Mouse (Mus musculus) lung, embryonic 14.5 days (tissue): ENCODE results near the gene Pdlim5. TPM values are rescaled to one million over a fixed set of nuclear protein-coding genes. Genes with fewer than 3 reads are reported as not detected.
A peak's percentile ranks its signal among the peaks of the same experiment; 100 is the strongest.

Experiments used
- ATAC-seq: fragments of 200-750 bp; cut with Nextera tagmentation; 2 replicates; pipeline ENCODE4 v1.8.0; 2017; ENCODE audit warnings: mild to moderate bottlenecking, moderate TSS enrichment, moderate library complexity; ENCODE audit not compliant: insufficient read depth
- DNase-seq: peaks from one replicate; pipeline ENCODE4 v3.0.0-alpha.2; 2015
- H3K27ac ChIP-seq: fragments of 300-500 bp; sonication (generic); 2 replicates; pipeline ENCODE4 v1.5.1; 2014; ENCODE audit warnings: low read depth, mild to moderate bottlenecking, moderate library complexity
- H3K27me3 ChIP-seq: fragments of 300-500 bp; sonication (generic); 2 replicates; pipeline ENCODE4 v1.6.1; 2014; ENCODE audit warnings: low read length, control low read depth; ENCODE audit not compliant: insufficient read depth
- H3K36me3 ChIP-seq: fragments of 300-500 bp; sonication (generic); 2 replicates; pipeline ENCODE4 v1.6.1; 2014; ENCODE audit warnings: control low read depth; ENCODE audit not compliant: insufficient read depth
- H3K4me1 ChIP-seq: fragments of 300-500 bp; sonication (generic); 2 replicates; pipeline ENCODE4 v1.6.1; 2014; ENCODE audit warnings: antibody characterized with exemption, control low read depth; ENCODE audit not compliant: insufficient read depth
- H3K4me2 ChIP-seq: fragments of 300-500 bp; sonication (generic); 2 replicates; pipeline ENCODE4 v1.6.1; 2014; ENCODE audit warnings: mild to moderate bottlenecking
- H3K4me3 ChIP-seq: fragments of 300-500 bp; sonication (generic); 2 replicates; pipeline ENCODE4 v1.5.1; 2014; ENCODE audit warnings: low read depth, low read length
- H3K9ac ChIP-seq: fragments of 300-500 bp; sonication (generic); 2 replicates; pipeline ENCODE4 v1.6.1; 2014
- H3K9me3 ChIP-seq: fragments of 300-500 bp; sonication (generic); 2 replicates; pipeline ENCODE4 v1.6.1; 2016; ENCODE audit warnings: low read depth, low read length, control low read depth
- CTCF ChIP-seq: IDR thresholded peaks from 2 replicates; pipeline ENCODE4 v1.5.1; 2016; ENCODE audit warnings: antibody characterized with exemption, low read depth
- WGBS: fragments of 180-500 bp; shearing (Covaris S2); extraction: QIAGEN DNeasy Blood & Tissue Kit; methylation state at CpG from one replicate; pipeline ENCODE4 v1.1.7; 2014; 5-methylcytosine and 5-hydroxymethylcytosine counted together
- polyA plus RNA-seq: library from polyadenylated mRNA; unstranded; fragments of >200 nt; fragmentation: Nextera tagmentation; extraction: Ambion mirVana; gene quantifications from 2 replicates; pipeline ENCODE4 v1.2.1, GENCODE M21; 2014

Pdlim5 gene
- polyA plus RNA-seq, 1 experiment from 2014 or later, result 19.0 TPM

DNA sequence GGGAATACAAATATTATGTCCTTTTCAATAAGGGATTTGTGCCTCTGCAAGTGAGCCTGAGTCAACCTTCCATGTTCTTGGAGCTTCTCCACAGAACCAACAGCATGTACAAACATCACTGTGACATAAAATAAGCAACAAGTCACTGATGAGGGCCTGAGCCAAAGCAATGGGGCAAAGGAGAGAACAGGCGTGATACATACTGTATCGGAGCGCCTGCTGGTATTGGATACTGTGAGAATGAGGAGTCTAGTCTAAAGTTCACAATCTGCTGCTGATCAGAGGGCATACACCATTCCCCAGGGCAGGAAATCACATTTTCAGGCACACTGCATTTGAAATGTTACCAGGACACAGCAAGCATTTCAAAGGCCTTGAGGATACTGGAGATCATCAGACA, 119.0 kb downstream of the Pdlim5 start:
- WGBS, result 76% methylated on average over 3 of the region's 3 CpGs
- no peak for ATAC-seq
- no peak overlapping the region for H3K4me2 ChIP-seq

DNA sequence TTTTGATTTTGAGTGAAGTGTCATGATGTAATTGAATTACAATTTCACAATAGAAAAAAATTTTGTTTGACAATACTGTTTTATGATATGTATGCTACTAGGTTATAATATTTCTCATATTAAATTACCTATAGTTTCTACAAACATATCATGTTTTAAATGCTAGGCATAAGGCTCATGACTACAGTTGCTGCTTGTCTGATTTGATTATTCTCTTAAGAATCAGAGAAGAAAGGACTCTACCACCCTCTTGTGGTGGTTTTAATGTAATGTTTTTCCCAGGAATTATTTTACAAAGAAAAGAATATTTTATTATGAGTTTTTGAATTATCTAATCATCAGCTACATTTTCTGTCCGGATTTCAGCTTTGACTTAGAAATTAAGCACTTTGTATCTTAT, 120.5 kb downstream of the Pdlim5 start:
- H3K9ac ChIP-seq, result no peak overlapping the region
- WGBS, result 2% methylated on average over 1 of the region's 1 CpGs
- no peaks in the 10 kb centered on the region for H3K27me3 ChIP-seq
- no peaks in the 10 kb centered on the region for H3K36me3 ChIP-seq
- no peak overlapping the region for H3K4me2 ChIP-seq
- no peak overlapping the region for H3K4me3 ChIP-seq
- H3K4me1 ChIP-seq, result no peaks in the 10 kb centered on the region
- TF ChIP-seq CTCF, result peak; percentile 68
- peak; percentile 84 for DNase-seq
- ATAC-seq, result no peak
- H3K9me3 ChIP-seq, result no peaks in the 10 kb centered on the region
- H3K27ac ChIP-seq, result no peak overlapping the region

More for the DNA sequence above, 119.0 kb downstream of the Pdlim5 start:
- Histone ChIP-seq H3K27me3 (no peaks in the 10 kb centered on the region), H3K36me3 (no peaks in the 10 kb centered on the region), H3K4me3 (no peak overlapping the region), H3K9ac (no peak overlapping the region), H3K9me3 (no peaks in the 10 kb centered on the region), H3K27ac (no peak overlapping the region), H3K4me1 (no peaks in the 10 kb centered on the region)
- no peak for DNase-seq
- no peak for TF ChIP-seq CTCF

DNA sequence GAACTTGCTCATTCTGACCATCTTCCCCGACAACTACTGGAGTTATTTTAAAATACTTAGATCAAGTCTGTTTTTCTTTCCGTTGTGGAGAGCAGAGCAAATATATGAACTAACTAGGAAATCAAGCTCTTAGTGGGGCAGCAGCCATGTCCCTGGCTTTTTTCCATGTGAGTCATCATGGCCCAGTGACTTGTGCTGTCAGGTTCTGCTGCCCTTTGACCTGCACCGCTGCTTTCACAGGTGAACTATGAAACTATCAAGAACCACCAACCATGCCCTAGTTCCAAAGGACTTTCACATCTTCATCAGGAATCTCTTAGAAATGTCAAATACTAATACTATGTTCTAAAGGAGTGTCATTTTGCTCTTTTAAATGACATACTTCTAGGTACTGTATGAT, 121.0 kb downstream of the Pdlim5 start:
- no peak overlapping the region for H3K4me2 ChIP-seq
- WGBS, result 68% methylated on average over 3 of the region's 3 CpGs
- H3K36me3 ChIP-seq, result no peaks in the 10 kb centered on the region
- H3K9ac ChIP-seq, result no peak overlapping the region
- H3K9me3 ChIP-seq, result no peaks in the 10 kb centered on the region
- TF ChIP-seq CTCF, result no peak
- H3K27ac ChIP-seq, result no peak overlapping the region
- no peak for DNase-seq
- ATAC-seq, result no peak
- H3K4me1 ChIP-seq, result no peaks in the 10 kb centered on the region
- no peak overlapping the region for H3K4me3 ChIP-seq
- H3K27me3 ChIP-seq, result no peaks in the 10 kb centered on the region

DNA sequence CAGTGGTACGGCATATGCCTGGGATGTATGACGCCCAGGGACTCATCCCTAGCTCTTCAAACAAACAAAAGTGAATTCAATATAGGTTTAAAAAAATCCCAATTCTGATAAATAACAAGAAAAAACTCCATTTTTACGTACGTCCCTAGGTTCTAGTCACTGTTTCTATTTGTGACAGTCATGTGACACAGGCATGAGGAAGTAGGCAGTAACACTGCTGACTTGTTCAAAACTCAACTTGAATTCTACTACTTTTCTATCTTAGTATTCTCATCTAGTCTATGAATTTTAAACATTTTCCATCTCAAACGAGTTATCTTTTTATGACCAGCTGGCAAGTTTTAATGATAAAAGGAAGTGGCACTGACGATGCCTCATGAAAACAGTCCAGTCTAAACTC, 122.2 kb downstream of the Pdlim5 start:
- no peak overlapping the region for H3K9ac ChIP-seq
- no peak overlapping the region for H3K4me2 ChIP-seq
- no peaks in the 10 kb centered on the region for H3K27me3 ChIP-seq
- no peaks in the 10 kb centered on the region for H3K4me1 ChIP-seq
- H3K9me3 ChIP-seq, result no peaks in the 10 kb centered on the region
- no peak for ATAC-seq
- H3K27ac ChIP-seq, result no peak overlapping the region
- TF ChIP-seq CTCF, result no peak
- DNase-seq, result no peak
- no peak overlapping the region for H3K4me3 ChIP-seq
- no peaks in the 10 kb centered on the region for H3K36me3 ChIP-seq
- WGBS, result 76% methylated on average over 6 of the region's 6 CpGs

DNA sequence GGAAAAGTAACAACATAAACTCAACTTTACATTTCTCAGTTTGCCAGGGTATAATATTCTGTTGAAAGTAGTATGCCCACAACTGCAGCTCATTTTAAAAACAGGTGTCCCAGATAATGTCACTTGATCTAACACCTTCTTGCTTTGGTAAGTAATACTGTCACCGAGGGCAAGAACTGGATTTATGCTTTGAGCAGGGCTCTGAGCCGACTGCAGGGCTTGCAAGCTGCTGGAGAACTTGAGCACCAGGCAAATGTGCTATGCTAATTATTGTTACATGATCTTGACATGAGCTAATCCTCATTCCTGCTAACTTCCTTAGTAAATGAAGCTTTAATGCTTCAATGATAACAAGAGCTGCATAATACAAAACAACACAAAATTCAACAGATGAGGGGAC, 139.1 kb downstream of the Pdlim5 start:
- no peak for DNase-seq
- Histone ChIP-seq H3K9me3 (no peaks in the 10 kb centered on the region), H3K27ac (no peak overlapping the region), H3K9ac (no peak overlapping the region), H3K4me1 (no peaks in the 10 kb centered on the region), H3K4me2 (no peak overlapping the region), H3K36me3 (no peaks in the 10 kb centered on the region), H3K4me3 (no peak overlapping the region), H3K27me3 (no peaks in the 10 kb centered on the region)
- no peak for TF ChIP-seq CTCF
- 36% methylated on average over 2 of the region's 2 CpGs for WGBS
- no peak for ATAC-seq

DNA sequence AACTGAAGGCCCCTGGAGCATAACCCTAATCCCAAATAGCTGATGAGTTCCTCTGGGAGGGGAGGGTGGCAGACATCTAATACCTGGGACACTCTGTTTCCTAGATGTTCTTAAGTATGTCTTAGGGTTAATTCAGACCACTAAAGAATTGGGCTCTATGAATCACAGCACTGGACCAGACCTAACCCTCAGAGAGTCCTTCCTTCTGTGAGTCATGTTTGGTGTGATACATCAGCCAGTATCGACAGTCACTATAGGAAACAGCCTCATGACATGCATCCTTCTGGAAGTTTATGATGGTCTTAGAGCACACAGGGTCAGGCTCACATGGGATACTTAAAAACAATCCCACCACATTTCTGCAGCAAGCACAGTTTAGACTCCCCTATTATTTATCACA, 143.4 kb downstream of the Pdlim5 start:
- no peak overlapping the region for H3K4me3 ChIP-seq
- no peaks in the 10 kb centered on the region for H3K36me3 ChIP-seq
- no peaks in the 10 kb centered on the region for H3K27me3 ChIP-seq
- no peak for ATAC-seq
- no peak for DNase-seq
- H3K4me2 ChIP-seq, result no peak overlapping the region
- WGBS, result 97% methylated on average over 1 of the region's 1 CpGs
- H3K4me1 ChIP-seq, result no peaks in the 10 kb centered on the region
- no peaks in the 10 kb centered on the region for H3K9me3 ChIP-seq
- no peak overlapping the region for H3K27ac ChIP-seq
- TF ChIP-seq CTCF, result no peak
- no peak overlapping the region for H3K9ac ChIP-seq

DNA sequence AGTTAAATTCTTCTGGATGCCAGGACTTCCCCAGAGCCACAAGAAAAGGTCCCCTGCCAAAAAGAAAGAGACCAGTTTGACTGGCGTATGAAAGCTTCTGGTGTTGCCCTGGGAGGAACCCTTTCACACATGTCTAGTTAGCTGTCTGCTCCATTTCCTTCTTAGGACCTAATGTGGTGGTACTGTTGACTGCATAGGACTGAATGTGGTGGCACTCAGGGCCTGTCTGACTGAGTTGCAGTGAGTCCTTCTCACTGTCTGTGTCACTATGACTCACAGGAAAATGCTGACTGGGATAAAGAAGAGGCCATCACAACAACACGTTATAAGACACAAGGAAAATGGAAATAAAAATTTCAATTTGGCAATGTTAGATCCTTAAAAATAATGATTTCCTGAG, 146.0 kb downstream of the Pdlim5 start:
- Histone ChIP-seq H3K4me1 (no peaks in the 10 kb centered on the region), H3K27me3 (no peaks in the 10 kb centered on the region), H3K4me2 (no peak overlapping the region), H3K36me3 (no peaks in the 10 kb centered on the region), H3K27ac (no peak overlapping the region), H3K9me3 (no peaks in the 10 kb centered on the region), H3K9ac (no peak overlapping the region), H3K4me3 (no peak overlapping the region)
- no peak for TF ChIP-seq CTCF
- 86% methylated on average over 2 of the region's 2 CpGs for WGBS
- ATAC-seq, result no peak
- DNase-seq, result no peak

DNA sequence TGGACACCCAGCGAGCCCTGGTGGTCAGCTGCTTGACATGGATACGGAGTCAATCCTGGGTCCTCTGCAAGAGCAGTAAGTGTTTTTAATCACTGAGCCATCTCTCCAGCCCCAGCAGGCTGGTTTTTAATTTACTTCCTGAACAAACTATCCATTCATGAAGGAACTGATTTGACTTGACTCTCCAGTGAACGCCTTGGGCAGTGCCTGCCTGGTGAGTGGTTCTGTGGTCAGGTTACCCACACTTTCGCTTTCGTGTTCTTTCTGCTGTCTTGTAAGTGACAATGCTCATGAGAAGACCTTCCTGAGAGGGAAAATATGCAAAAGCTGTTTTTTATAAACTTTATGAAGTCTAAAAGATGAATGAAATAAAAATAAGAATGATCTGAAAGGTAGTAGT, 152.2 kb downstream of the Pdlim5 start:
- 83% methylated on average over 5 of the region's 5 CpGs for WGBS
- no peak for DNase-seq

More for the DNA sequence above, 152.2 kb downstream of the Pdlim5 start:
- no peak overlapping the region for H3K4me3 ChIP-seq
- no peaks in the 10 kb centered on the region; the same call in 1 of the 2 replicates for H3K36me3 ChIP-seq
- no peak overlapping the region for H3K27ac ChIP-seq
- no peak overlapping the region for H3K4me2 ChIP-seq
- no peaks in the 10 kb centered on the region for H3K27me3 ChIP-seq
- no peaks in the 10 kb centered on the region for H3K9me3 ChIP-seq
- H3K4me1 ChIP-seq, result no peaks in the 10 kb centered on the region
- no peak for TF ChIP-seq CTCF
- H3K9ac ChIP-seq, result no peak overlapping the region
- ATAC-seq, result no peak
